Mouse (Mus musculus) hindbrain, embryonic 16.5 days (tissue): Measurements from ENCODE around the gene Col28a1. TPM values are rescaled to one million over a fixed set of nuclear protein-coding genes. Genes with fewer than 3 reads are reported as not detected.
A peak's percentile ranks its signal among the peaks of the same experiment; 100 is the strongest.

ENCODE experiments used
- ATAC-seq: fragments of 200-750 bp; cut with Nextera tagmentation; 2 replicates; pipeline ENCODE4 v1.8.0; 2017; ENCODE audit warnings: moderate TSS enrichment, moderate library complexity
- H3K27ac ChIP-seq: fragments of 300-500 bp; sonication (generic); 2 replicates; pipeline ENCODE4 v1.5.1; 2014; ENCODE audit warnings: low read depth, mild to moderate bottlenecking, control low read depth, low read length, moderate library complexity
- H3K27me3 ChIP-seq: fragments of 300-500 bp; sonication (generic); replicated peaks from 2 replicates; pipeline ENCODE4 v1.6.1; 2014; ENCODE audit warnings: low read length; ENCODE audit not compliant: control insufficient read depth, insufficient read depth
- H3K36me3 ChIP-seq: fragments of 300-500 bp; sonication (generic); 2 replicates; pipeline ENCODE4 v1.6.1; 2014; ENCODE audit warnings: mild to moderate bottlenecking, low read length, moderate library complexity, mixed read lengths; ENCODE audit not compliant: control insufficient read depth, insufficient read depth
- H3K4me1 ChIP-seq: fragments of 300-500 bp; sonication (generic); 2 replicates; pipeline ENCODE4 v1.6.1; 2014; ENCODE audit warnings: low read depth, low read length; ENCODE audit not compliant: control insufficient read depth, insufficient read depth
- H3K4me2 ChIP-seq: fragments of 300-500 bp; sonication (generic); 2 replicates; pipeline ENCODE4 v1.6.1; 2014; ENCODE audit warnings: mild to moderate bottlenecking, low read length, control low read depth, moderate library complexity
- H3K4me3 ChIP-seq: fragments of 300-500 bp; sonication (generic); 2 replicates; pipeline ENCODE4 v1.5.1; 2014; ENCODE audit warnings: mild to moderate bottlenecking, low read length, control low read depth, moderate library complexity
- H3K9ac ChIP-seq: fragments of 300-500 bp; sonication (generic); 2 replicates; pipeline ENCODE4 v1.6.1; 2014; ENCODE audit warnings: low read depth, mild to moderate bottlenecking, control low read depth, low read length, moderate library complexity
- H3K9me3 ChIP-seq: fragments of 300-500 bp; sonication (generic); 2 replicates; pipeline ENCODE4 v1.6.1; 2014; ENCODE audit warnings: mild to moderate bottlenecking, low read length, moderate library complexity; ENCODE audit not compliant: control insufficient read depth
- WGBS: fragments of 180-500 bp; shearing (Covaris S2); extraction: QIAGEN DNeasy Blood & Tissue Kit; methylation state at CpG from one replicate; pipeline ENCODE4 v1.1.7; 2014; 5-methylcytosine and 5-hydroxymethylcytosine counted together
- polyA plus RNA-seq: library from polyadenylated mRNA; unstranded; fragments of >200 nt; fragmentation: Nextera tagmentation; extraction: Ambion mirVana; gene quantifications from 2 replicates; pipeline ENCODE4 v1.2.1, GENCODE M21; 2015

The Col28a1 gene
- polyA plus RNA-seq, 1 experiment from 2014 or later = 1.5 TPM

GRCm38 (mm10) chr6:8141881-8142280 is 50.5 kb downstream of the Col28a1 start:
- Histone ChIP-seq H3K9me3 (no peaks in the 10 kb centered on the region), H3K27me3 (no peaks in the 10 kb centered on the region), H3K4me1 (no peaks in the 10 kb centered on the region), H3K4me2 (no peak overlapping the region), H3K27ac (no peak overlapping the region), H3K9ac (no peak overlapping the region), H3K4me3 (no peak overlapping the region), H3K36me3 (no peaks in the 10 kb centered on the region)
- 54% methylated on average over 1 of the region's 1 CpGs for WGBS
- ATAC-seq = no peak

GRCm38 (mm10) chr6:8130149-8130548 is 62.3 kb downstream of the Col28a1 start:
- H3K9me3 ChIP-seq = no peaks in the 10 kb centered on the region
- WGBS = 76% methylated on average over 7 of the region's 7 CpGs
- no peak overlapping the region for H3K9ac ChIP-seq
- no peaks in the 10 kb centered on the region for H3K36me3 ChIP-seq
- H3K4me2 ChIP-seq = no peak overlapping the region
- H3K4me3 ChIP-seq = no peak overlapping the region
- no peak for ATAC-seq
- no peaks in the 10 kb centered on the region for H3K27me3 ChIP-seq
- H3K4me1 ChIP-seq = no peaks in the 10 kb centered on the region
- H3K27ac ChIP-seq = no peak overlapping the region

GRCm38 (mm10) chr6:8128164-8128563 is 64.3 kb downstream of the Col28a1 start:
- ATAC-seq = no peak
- Histone ChIP-seq H3K4me1 (no peaks in the 10 kb centered on the region), H3K27ac (no peak overlapping the region), H3K4me2 (no peak overlapping the region), H3K27me3 (no peaks in the 10 kb centered on the region), H3K9ac (no peak overlapping the region), H3K9me3 (no peaks in the 10 kb centered on the region), H3K36me3 (no peaks in the 10 kb centered on the region), H3K4me3 (no peak overlapping the region)
- WGBS = 95% methylated on average over 1 of the region's 1 CpGs

GRCm38 (mm10) chr6:8126545-8126944 is 65.9 kb downstream of the Col28a1 start:
- H3K27ac ChIP-seq = no peak overlapping the region
- H3K36me3 ChIP-seq = no peaks in the 10 kb centered on the region
- no peaks in the 10 kb centered on the region for H3K27me3 ChIP-seq
- H3K9ac ChIP-seq = no peak overlapping the region
- H3K9me3 ChIP-seq = no peaks in the 10 kb centered on the region
- H3K4me2 ChIP-seq = no peak overlapping the region
- WGBS = 35% methylated on average over 3 of the region's 3 CpGs
- no peak overlapping the region for H3K4me3 ChIP-seq
- H3K4me1 ChIP-seq = no peaks in the 10 kb centered on the region
- no peak for ATAC-seq

- Histone ChIP-seq H3K4me2 (no peak overlapping the region), H3K4me1 (no peaks in the 10 kb centered on the region), H3K9ac (no peak overlapping the region), H3K27me3 (no peaks in the 10 kb centered on the region), H3K36me3 (no peaks in the 10 kb centered on the region), H3K9me3 (no peaks in the 10 kb centered on the region), H3K27ac (no peak overlapping the region), H3K4me3 (no peak overlapping the region)
- WGBS = 68% methylated on average over 2 of the region's 2 CpGs
- no peak for ATAC-seq
Observed at GRCm38 (mm10) chr6:8119116-8119515, 73.3 kb downstream of the Col28a1 start.

- Histone ChIP-seq H3K4me3 (no peak overlapping the region), H3K4me2 (no peak overlapping the region), H3K27me3 (no peaks in the 10 kb centered on the region), H3K36me3 (no peaks in the 10 kb centered on the region), H3K9ac (no peak overlapping the region), H3K9me3 (no peaks in the 10 kb centered on the region), H3K4me1 (no peaks in the 10 kb centered on the region), H3K27ac (no peak overlapping the region)
- 95% methylated on average over 2 of the region's 2 CpGs for WGBS
- no peak for ATAC-seq
Observed at GRCm38 (mm10) chr6:8118577-8118976, 73.8 kb downstream of the Col28a1 start.

- no peaks in the 10 kb centered on the region for H3K4me1 ChIP-seq
- 69% methylated on average over 10 of the region's 10 CpGs for WGBS
- H3K4me3 ChIP-seq = no peak overlapping the region
- no peak overlapping the region for H3K27ac ChIP-seq
- no peaks in the 10 kb centered on the region for H3K27me3 ChIP-seq
- peak; percentile 72; the same call in 1 of the 2 replicates for ATAC-seq
- H3K9ac ChIP-seq = no peak overlapping the region
- no peaks in the 10 kb centered on the region for H3K36me3 ChIP-seq
- H3K4me2 ChIP-seq = no peak overlapping the region
- no peaks in the 10 kb centered on the region for H3K9me3 ChIP-seq
Observed at GRCm38 (mm10) chr6:8105870-8106706, 86.3 kb downstream of the Col28a1 start.

GRCm38 (mm10) chr6:8101224-8101623 is 91.2 kb downstream of the Col28a1 start:
- Histone ChIP-seq H3K4me2 (no peak overlapping the region), H3K9me3 (no peaks in the 10 kb centered on the region), H3K9ac (no peak overlapping the region), H3K4me1 (no peaks in the 10 kb centered on the region), H3K27ac (no peak overlapping the region), H3K36me3 (no peaks in the 10 kb centered on the region), H3K27me3 (no peaks in the 10 kb centered on the region), H3K4me3 (no peak overlapping the region)
- no peak for ATAC-seq

- H3K4me1 ChIP-seq = peaks cover 4% of the 10 kb centered on the region
- H3K36me3 ChIP-seq = no peaks in the 10 kb centered on the region
- no peak overlapping the region for H3K4me2 ChIP-seq
- no peaks in the 10 kb centered on the region for H3K27me3 ChIP-seq
- H3K9ac ChIP-seq = no peak overlapping the region
- ATAC-seq = peak; percentile 69; the same call in 1 of the 2 replicates
- WGBS = 61% methylated on average over 3 of the region's 3 CpGs
- H3K27ac ChIP-seq = no peak overlapping the region
- no peak overlapping the region for H3K4me3 ChIP-seq
- no peaks in the 10 kb centered on the region for H3K9me3 ChIP-seq
Observed at GRCm38 (mm10) chr6:8095856-8096255, 96.6 kb downstream of the Col28a1 start.
